Mouse (Mus musculus) lung, postnatal 36 days (tissue): ENCODE data around the gene Ccdc86.
A peak's percentile ranks its signal among the peaks of the same experiment; 100 is the strongest.

Experiments used
- DNase-seq: peaks from one replicate; pipeline ENCODE4 v3.0.0; 2022; ENCODE audit warnings: mixed read lengths

Ccdc86 gene

DNA sequence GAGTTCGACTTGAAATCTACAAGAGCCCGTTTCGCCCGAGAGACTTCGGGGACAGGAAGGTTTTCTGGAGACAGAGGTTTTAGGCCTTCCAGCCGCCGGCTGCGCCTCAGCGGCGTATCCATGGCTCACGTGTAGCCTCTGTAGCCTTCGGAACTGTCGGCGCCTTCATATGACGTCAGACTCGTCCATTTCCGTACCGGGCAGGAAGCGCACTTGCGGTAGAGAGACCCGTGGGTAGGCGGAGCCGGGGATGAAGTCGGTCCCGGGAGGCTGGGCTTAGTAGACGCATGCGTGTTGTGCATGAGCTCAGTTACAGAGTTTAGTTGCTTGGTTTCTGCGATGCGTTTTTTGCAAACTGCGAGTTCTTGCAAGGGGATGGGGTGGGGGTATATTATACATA is at the start of gene Ccdc86:
Ccdc86 (minus strand) TSS at position 155 of the 400 bp plus-strand sequence.
- peak; percentile 99 for DNase-seq

GRCm38 (mm10) chr19:10993150-10993549 is 44.1 kb upstream of the Ccdc86 start, which contains the start of gene Ms4a15:
Gene Ms4a15 (minus strand): TSS chr19:10993250.
- DNase-seq = no peak

GRCm38 (mm10) chr19:10991911-10992310 is 42.8 kb upstream of the Ccdc86 start:
- DNase-seq = no peak

DNA sequence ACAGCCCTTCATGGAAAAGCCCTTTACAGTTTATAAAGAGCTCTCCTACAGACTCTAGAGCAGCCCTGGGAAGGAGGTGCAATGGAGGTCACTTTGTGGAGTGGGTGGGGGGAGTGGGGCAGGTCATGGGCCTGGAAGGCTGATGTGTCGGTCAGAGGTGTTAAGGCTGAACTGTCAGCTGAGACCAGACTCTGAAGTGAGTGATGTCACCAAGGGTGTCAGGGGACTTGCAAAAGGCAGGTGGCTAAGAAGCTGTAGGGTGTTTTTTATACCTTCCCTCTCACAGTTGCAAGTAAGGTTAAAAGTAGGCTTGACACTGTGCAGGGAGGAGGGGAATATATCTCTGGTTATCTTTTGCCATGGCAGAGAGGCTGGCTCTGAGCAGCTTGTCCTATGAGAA is 41.7 kb upstream of the Ccdc86 start:
- no peak for DNase-seq

- no peak for DNase-seq
Observed at GRCm38 (mm10) chr19:10988563-10988962, 39.5 kb upstream of the Ccdc86 start.

DNA sequence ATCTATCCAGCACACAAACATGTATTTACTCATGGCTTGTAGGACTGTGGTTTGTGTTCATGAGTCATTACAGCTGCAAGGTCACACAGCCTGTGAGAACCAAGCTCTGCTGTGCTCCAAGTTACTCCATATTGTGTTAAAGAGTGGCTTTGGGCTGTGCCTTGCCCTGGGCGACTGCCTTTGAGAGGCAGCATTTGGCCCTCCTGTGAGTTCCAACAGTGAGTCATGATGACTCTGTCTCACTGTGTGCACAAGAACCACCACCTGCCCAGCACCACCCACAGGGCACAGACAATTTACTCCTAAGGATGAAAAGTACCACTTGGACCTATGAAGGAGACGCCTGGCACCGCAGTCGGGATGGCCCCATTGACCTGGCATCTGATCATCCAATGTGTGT is 36.8 kb upstream of the Ccdc86 start:
- no peak for DNase-seq

GRCm38 (mm10) chr19:10984551-10984950 is 35.5 kb upstream of the Ccdc86 start:
- DNase-seq = no peak

DNA sequence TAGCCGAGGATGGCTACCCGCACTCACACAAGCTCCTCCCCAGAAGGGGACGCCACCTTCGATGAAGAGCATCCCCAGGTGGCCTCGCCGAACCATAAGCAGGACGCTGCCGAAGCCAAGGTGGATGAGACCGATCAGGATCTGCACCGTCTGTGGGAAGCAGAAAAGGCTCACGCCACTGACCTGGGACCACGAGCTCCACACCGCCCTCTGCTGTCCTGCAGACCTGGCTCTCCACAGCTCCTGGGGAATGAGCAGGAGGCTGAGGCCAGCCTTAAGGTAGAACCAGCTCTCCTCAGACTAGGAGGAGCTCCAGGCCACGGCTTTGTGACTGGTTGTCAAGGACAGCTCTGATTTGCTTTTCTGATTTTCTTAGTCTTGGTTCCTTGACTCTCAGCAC is 34.1 kb upstream of the Ccdc86 start:
- DNase-seq = peak; percentile 66

GRCm38 (mm10) chr19:10980210-10980609 is 31.1 kb upstream of the Ccdc86 start:
- no peak for DNase-seq

- peak; percentile 94 for DNase-seq
Observed at GRCm38 (mm10) chr19:10979184-10980168, 30.4 kb upstream of the Ccdc86 start.

GRCm38 (mm10) chr19:10976318-10976717 is 27.3 kb upstream of the Ccdc86 start:
- peak; percentile 42 for DNase-seq

DNA sequence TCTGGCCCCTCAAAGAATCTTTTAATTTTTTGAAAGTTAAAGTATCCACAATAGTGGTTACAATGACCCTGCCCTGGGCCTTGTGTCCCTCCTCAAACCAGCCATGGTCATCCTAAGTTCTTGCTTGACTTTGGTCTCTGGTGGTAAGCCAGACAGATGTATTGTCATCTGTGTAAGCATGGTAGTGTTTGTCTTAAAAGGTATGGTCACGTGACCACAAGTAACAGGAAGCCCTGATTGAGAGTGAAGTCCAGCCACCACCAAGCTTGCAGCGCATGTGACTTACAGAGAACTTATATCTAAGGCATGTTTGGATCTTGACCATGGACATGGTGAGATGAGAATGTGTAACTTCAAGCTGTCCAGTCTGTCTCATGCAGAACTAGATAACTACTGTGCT is 26.1 kb upstream of the Ccdc86 start:
- DNase-seq = no peak

DNA sequence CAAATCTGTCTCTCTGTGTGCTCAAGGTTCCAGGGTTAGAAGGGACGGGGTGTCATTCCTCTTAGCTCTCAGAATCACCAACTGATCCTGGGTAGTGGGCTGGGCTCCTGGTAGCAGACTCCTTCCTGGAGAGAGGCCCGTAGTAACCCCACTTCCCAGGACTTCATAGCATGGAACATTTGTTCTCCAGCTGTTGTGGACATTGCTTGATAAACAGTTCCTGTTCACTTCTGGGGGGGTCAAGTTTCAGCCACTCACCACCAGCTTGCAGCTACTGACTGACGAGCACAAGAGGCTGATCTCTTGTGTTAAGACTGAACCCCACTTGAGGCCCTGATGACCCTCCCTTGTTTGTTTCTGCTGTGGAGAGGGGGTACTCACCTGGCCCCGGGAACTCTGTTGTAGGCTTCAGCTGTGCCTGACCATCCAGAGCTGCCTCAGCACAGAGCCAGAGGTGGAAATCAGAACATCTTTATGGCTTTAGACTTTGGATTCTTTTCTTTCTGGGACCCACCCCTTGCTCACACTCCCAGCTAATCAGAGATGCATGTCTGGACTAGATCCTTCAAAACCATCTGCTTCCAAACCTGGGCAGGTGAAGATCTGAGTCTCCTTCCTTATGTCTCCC is 25.3 kb upstream of the Ccdc86 start, which contains the start of gene Ms4a10:
Ms4a10 (minus strand) TSS at position 433 of the 628 bp plus-strand sequence.
- no peak for DNase-seq

DNA sequence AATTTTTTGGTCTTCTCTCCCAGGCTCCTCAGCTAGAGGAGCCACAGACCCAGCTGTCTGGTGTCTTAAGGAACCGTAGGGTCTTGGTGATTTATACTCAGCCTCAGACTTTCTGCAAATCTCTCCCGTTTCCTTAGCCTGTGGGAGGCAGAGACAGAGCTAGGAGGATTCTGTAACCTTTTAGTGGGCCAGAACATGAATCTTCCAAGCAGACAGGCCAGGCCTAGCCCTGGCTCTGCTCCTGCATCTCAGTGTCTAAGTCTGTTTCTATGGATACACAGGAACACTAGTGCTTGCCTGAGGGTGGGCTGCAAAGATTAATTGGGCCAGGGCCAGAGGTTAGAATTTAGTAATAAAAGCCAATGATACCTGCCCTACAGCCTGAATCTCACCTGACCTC is 24.1 kb upstream of the Ccdc86 start:
- DNase-seq = no peak

DNA sequence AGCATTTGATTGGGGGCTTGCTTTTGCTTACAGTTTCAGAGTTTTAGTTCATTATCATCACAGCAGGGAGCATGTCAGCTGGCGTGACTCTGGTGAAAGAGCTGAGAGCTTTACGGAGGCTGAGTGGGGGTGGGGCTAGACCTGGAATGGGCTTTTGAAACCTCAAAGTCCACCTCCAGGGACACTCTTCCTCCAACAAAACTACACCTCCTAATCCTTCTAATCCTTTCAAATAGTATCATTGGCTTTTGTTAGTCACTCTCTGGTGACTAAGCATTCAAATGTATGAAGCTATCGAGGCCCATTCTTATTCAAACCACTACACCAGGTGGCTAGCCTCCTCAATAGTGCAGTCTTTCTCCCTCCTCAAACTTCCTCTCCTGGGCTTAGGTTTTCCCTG is 23.6 kb upstream of the Ccdc86 start:
- DNase-seq = no peak

DNA sequence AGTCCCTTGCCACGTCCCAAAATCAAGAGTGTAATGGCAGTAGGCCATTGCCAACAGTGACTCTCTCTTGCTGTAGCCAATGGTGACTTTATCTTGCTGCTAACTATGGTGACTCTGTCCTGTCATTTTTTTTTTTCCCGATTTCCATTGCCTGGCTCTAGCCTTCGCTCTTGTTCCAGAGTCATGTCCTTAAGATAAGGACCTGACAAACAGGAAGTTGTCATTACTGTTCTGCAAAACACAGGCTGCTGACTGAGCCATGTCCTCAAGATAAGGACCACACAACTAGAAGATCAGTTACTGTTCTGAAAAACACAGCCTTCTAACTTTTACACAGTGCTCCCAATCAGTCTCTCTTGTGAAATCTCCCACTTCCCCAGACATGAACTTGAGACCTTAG is 21.4 kb upstream of the Ccdc86 start:
- DNase-seq = no peak

GRCm38 (mm10) chr19:10968578-10968977 is 19.5 kb upstream of the Ccdc86 start:
- no peak for DNase-seq

DNA sequence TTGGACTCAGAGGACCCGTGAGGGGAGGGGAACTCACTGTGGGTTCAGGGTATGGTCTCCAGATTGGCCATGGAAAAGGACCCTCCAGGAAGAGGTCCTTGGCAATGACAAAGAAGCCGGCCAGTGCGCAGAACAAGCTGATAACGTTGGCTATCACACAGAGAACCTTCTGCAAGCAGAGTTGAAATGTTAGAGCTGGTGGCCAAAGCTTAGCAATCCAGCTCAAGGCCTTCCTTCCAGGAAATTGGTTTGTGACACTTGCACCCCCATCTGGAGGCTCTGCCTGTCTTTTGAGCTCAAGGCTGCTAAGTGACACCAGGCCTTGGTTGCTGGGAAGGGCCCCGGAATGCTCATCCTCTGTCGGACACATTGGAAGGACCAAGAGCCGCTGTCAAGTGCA is 16.7 kb upstream of the Ccdc86 start:
- no peak for DNase-seq

GRCm38 (mm10) chr19:10959978-10960346 is 10.9 kb upstream of the Ccdc86 start:
- no peak for DNase-seq

- peak; percentile 89 for DNase-seq
Observed at GRCm38 (mm10) chr19:10959085-10959977, 10.3 kb upstream of the Ccdc86 start.

DNA sequence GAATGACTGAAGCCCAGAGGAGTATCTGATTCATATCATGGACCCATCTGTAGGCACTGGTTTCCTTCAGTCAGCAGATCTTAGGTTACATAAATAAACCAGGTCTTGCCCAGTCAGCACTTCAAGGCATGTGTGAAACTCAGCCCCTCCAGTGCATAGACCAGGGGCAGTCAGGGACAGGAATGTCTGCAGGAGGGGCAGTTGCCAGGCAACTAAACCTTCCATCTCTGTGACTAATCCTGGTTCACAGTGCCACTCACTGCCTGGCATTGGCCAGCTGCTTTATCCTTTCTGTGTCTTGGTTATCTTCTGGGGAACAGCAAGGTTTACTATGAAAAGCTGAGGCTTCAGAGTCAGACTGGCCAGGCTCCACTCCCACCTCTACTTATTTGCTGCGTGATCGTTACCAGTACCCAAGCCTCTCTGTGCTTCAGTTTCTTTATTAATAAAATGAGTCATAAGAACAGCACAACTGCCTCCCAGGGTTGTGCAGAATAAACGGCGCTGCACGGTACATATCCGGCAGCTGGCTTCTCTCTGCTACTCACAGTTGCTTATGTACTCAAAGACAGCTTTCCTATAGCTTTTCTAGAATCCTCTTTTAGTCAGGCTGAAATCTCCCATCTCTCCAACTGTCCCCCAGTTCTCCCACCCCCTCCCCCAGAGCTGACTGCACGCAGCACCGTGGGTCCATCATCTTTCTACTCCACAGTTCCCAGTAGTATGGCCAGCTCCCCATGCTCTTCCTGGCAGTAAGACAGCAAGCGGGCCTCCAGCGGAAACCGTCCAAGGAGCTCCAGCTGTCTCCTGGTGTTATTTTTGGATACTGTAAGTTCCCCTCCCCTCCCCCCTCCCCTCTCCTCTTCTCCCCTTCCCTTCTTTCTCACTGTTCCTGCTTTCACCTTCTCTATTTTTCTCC is 3.2 kb upstream of the Ccdc86 start:
- DNase-seq = peak; percentile 33

DNA sequence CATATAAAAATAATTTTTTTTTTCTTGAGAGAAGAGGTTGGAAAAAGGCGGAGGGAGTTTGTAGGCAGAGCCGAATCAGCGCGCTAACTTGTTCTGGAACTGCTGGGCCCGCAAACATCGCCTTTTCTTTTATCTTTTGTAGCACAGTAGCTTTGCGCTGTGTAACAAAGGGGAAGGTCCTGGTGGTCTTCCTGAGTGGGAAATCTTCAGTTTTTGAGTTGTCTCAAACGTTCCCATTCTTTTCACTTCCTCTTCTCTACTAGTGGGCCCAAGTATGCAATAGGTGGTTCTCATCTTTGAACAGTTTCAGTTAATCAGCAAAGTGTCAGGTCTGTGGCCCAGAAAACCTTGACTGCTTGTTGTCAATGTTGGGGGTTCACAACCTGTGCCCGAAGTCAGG is 492 bp upstream of the Ccdc86 start:
- no peak for DNase-seq
